Mouse (Mus musculus) kidney, postnatal 0 days (tissue): ENCODE data around the gene Ptcra. TPM values are rescaled to one million over a fixed set of nuclear protein-coding genes. Genes with fewer than 3 reads are reported as not detected.
A peak's percentile ranks its signal among the peaks of the same experiment; 100 is the strongest.

Source experiments
- ATAC-seq: fragments of 200-750 bp; cut with Nextera tagmentation; replicated peaks from 2 replicates; pipeline ENCODE4 v1.8.0; 2017; ENCODE audit warnings: low read depth, moderate number of reproducible peaks, moderate TSS enrichment, moderate library complexity; ENCODE audit not compliant: low FRiP score
- DNase-seq: peaks from one replicate; pipeline ENCODE4 v3.0.0-alpha.2; 2016; ENCODE audit warnings: low spot score
- H3K27ac ChIP-seq: fragments of 300-500 bp; sonication (generic); 2 replicates; pipeline ENCODE4 v1.5.1; 2014; ENCODE audit warnings: mild to moderate bottlenecking
- H3K27me3 ChIP-seq: fragments of 300-500 bp; sonication (generic); 2 replicates; pipeline ENCODE4 v1.6.1; 2014; ENCODE audit warnings: low read length, mixed read lengths; ENCODE audit not compliant: insufficient read depth
- H3K36me3 ChIP-seq: fragments of 300-500 bp; sonication (generic); 2 replicates; pipeline ENCODE4 v1.6.1; 2014; ENCODE audit warnings: low read length, mixed read lengths; ENCODE audit not compliant: insufficient read depth
- H3K4me1 ChIP-seq: fragments of 300-500 bp; sonication (generic); replicated peaks from 2 replicates; pipeline ENCODE4 v1.6.1; 2014; ENCODE audit warnings: antibody characterized with exemption, low read length, mixed read lengths; ENCODE audit not compliant: insufficient read depth
- H3K4me2 ChIP-seq: fragments of 300-500 bp; sonication (generic); 2 replicates; pipeline ENCODE4 v1.6.1; 2014; ENCODE audit warnings: mild to moderate bottlenecking, low read length, moderate library complexity, mixed read lengths
- H3K4me3 ChIP-seq: fragments of 300-500 bp; sonication (generic); replicated peaks from 2 replicates; pipeline ENCODE4 v1.5.1; 2014; ENCODE audit warnings: low read depth, low read length
- H3K9ac ChIP-seq: fragments of 300-500 bp; sonication (generic); 2 replicates; pipeline ENCODE4 v1.6.1; 2014; ENCODE audit warnings: low read depth, low read length
- H3K9me3 ChIP-seq: fragments of 300-500 bp; sonication (generic); replicated peaks from 2 replicates; pipeline ENCODE4 v1.6.1; 2016; ENCODE audit warnings: low read length, inconsistent platforms, mixed read lengths
- CTCF ChIP-seq: IDR thresholded peaks from 2 replicates; pipeline ENCODE4 v1.5.1; 2016; ENCODE audit warnings: antibody characterized with exemption, low read depth, mild to moderate bottlenecking, moderate library complexity
- WGBS: fragments of 180-500 bp; shearing (Covaris S2); extraction: QIAGEN DNeasy Blood & Tissue Kit; methylation state at CpG from one replicate; pipeline ENCODE4 v1.1.7; 2014; 5-methylcytosine and 5-hydroxymethylcytosine counted together
- polyA plus RNA-seq: library from polyadenylated mRNA; unstranded; fragments of >200 nt; fragmentation: Nextera tagmentation; extraction: Ambion mirVana; gene quantifications from 2 replicates; pipeline ENCODE4 v1.2.1, GENCODE M21; 2015

Ptcra gene
- polyA plus RNA-seq, 1 experiment from 2014 or later: 0.12 TPM

- Histone ChIP-seq H3K27ac (no peak overlapping the region), H3K9me3 (no peaks in the 10 kb centered on the region), H3K4me1 (no peaks in the 10 kb centered on the region), H3K4me3 (no peak overlapping the region), H3K36me3 (peaks cover 23% of the 10 kb centered on the region; the same call in 1 of the 2 replicates), H3K27me3 (no peaks in the 10 kb centered on the region), H3K4me2 (no peak overlapping the region), H3K9ac (no peak overlapping the region)
- no peak for ATAC-seq
- no peak for TF ChIP-seq CTCF
- 81% methylated on average over 15 of the region's 20 CpGs for WGBS
- no peak for DNase-seq
Observed at GRCm38 (mm10) chr17:46724477-46725084, 38.9 kb downstream of the Ptcra start.

DNA sequence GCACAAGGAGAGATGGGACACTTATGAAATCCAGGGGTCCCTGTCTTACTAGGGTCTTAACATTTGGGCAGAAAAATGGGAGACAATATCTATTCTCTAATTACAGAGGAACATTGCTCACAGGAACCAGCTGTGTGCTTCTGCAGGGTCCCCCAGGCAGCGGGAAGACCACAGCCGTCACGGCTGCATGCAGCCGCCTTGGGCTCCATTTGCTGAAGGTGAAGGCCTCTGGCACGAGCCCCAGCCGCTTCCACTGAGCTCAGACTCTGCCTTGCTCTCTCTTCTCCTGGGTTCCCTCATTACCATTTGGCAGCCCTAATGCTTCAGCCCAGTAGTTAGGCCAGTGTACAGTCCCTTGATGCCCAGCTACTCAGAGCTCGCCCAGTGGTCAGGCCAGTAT, 42.4 kb downstream of the Ptcra start:
- Histone ChIP-seq H3K9me3 (no peaks in the 10 kb centered on the region), H3K4me3 (no peak overlapping the region), H3K4me2 (no peak overlapping the region), H3K36me3 (peaks cover 29% of the 10 kb centered on the region; the same call in 1 of the 2 replicates), H3K27ac (no peak overlapping the region), H3K4me1 (no peaks in the 10 kb centered on the region), H3K27me3 (no peaks in the 10 kb centered on the region), H3K9ac (no peak overlapping the region)
- WGBS: 92% methylated on average over 7 of the region's 7 CpGs
- DNase-seq (no peak), ATAC-seq (no peak)
- no peak for TF ChIP-seq CTCF

DNA sequence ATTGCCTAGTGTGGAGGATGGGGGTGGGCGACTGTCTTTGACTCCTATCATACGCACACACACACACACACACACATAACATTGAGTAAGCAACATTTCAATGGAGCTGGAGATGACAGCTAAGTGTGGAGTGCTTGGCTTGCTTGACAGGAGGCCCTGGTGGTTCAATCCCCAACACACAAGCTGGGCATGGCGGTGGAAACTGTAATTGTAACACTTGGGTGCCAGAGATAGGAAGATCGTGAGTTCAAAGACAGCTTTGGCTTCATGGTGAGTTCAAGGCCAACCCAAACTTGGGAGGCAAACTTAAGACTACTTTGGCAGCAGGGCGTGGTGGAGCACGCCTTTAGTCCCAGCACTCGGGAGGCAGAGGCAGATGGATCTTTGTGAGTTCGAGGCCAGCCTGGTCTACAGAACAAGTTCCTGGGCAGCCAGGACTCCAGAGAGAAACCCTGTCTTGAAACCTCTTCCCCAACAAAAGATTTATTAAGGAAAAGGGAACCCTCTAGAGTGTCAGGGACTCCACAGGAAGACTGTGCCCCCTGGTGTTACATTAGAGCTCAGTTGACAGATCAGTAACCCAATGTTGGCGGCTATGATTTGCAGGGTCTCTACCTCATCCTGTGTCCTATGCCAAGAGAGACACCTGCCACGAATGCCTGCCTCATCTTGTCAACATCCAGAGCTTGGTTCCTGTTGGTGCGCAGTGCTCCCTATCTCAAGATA, 48.6 kb downstream of the Ptcra start:
- Histone ChIP-seq H3K27ac (no peak overlapping the region), H3K4me2 (no peak overlapping the region), H3K4me1 (peaks cover 11% of the 10 kb centered on the region; the same call in 1 of the 2 replicates), H3K9ac (no peak overlapping the region), H3K9me3 (no peaks in the 10 kb centered on the region), H3K27me3 (no peaks in the 10 kb centered on the region), H3K36me3 (peaks cover 21% of the 10 kb centered on the region), H3K4me3 (no peak overlapping the region)
- DNase-seq (no peak), ATAC-seq (no peak)
- 93% methylated on average over 11 of the region's 11 CpGs for whole genome bisulfite sequencing
- TF ChIP-seq CTCF: peak; percentile 28; the same call in 1 of the 2 replicates

GRCm38 (mm10) chr17:46713849-46714248, 49.7 kb downstream of the Ptcra start:
- WGBS: 84% methylated on average over 9 of the region's 9 CpGs
- ATAC-seq: no peak

GRCm38 (mm10) chr17:46712442-46712841, 51.1 kb downstream of the Ptcra start:
- Histone ChIP-seq H3K9ac (peak overlapping the region; percentile 95), H3K4me2 (peak overlapping the region; percentile 99), H3K27me3 (no peaks in the 10 kb centered on the region), H3K27ac (no peak overlapping the region), H3K9me3 (no peaks in the 10 kb centered on the region), H3K36me3 (peaks cover 21% of the 10 kb centered on the region), H3K4me1 (peaks cover 11% of the 10 kb centered on the region; the same call in 1 of the 2 replicates), H3K4me3 (peak overlapping the region; percentile 100)
- ATAC-seq: no peak
- no peak for TF ChIP-seq CTCF
- DNase-seq: no peak
- 57% methylated on average over 7 of the region's 7 CpGs for WGBS

More at GRCm38 (mm10) chr17:46713849-46714248, 49.7 kb downstream of the Ptcra start:
- no peak overlapping the region for H3K4me2 ChIP-seq
- peaks cover 11% of the 10 kb centered on the region; the same call in 1 of the 2 replicates for H3K4me1 ChIP-seq
- no peaks in the 10 kb centered on the region for H3K27me3 ChIP-seq
- DNase-seq: no peak
- no peak for TF ChIP-seq CTCF
- H3K9ac ChIP-seq: no peak overlapping the region
- no peak overlapping the region for H3K4me3 ChIP-seq
- H3K36me3 ChIP-seq: peaks cover 21% of the 10 kb centered on the region
- H3K27ac ChIP-seq: no peak overlapping the region
- H3K9me3 ChIP-seq: no peaks in the 10 kb centered on the region

DNA sequence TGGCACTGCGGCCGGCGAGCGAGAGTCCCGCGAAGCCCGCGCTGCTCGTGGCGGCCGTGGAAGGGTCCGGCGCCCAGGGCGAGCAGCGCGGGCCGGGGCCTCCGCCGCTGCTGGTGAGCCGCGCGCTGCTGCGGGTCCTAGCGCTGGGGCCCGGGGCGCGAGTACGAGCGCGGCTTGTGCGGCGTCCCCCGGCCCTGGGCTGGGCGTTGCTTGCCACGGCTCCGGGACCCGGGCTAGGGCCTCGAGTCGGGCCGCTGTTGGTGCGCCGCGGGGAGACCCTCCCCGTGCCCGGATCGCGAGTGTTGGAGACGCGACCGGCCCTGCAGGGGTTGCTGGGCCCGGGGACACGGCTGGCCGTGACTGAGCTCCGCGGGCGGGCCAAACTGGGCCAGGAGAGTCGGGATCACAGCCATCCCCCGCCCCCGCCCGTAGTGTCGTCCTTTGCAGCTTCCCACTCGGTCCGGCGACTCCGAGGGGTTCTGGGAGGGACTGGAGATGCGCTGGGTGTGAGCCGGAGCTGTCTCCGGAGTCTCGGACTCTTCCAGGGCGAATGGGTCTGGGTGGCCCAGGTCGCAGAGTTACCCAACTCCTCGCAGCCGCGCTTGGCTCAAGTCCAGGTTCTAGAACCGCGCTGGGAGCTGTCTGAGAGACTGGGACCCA, 51.8 kb downstream of the Ptcra start:
- Histone ChIP-seq H3K9me3 (no peaks in the 10 kb centered on the region), H3K36me3 (peaks cover 17% of the 10 kb centered on the region), H3K27ac (peak overlapping the region; percentile 86), H3K27me3 (no peaks in the 10 kb centered on the region), H3K9ac (peak overlapping the region; percentile 95), H3K4me3 (peak overlapping the region; percentile 100), H3K4me1 (peaks cover 11% of the 10 kb centered on the region; the same call in 1 of the 2 replicates), H3K4me2 (peak overlapping the region; percentile 99)
- WGBS: under 1% methylated on average over 69 of the region's 76 CpGs
- no peak for DNase-seq
- no peak for TF ChIP-seq CTCF
- peak; percentile 72 for ATAC-seq
